Mouse (Mus musculus) limb, embryonic 11.5 days (tissue): ENCODE measurements around the gene Cd302. TPM values are rescaled to one million over a fixed set of nuclear protein-coding genes. Genes with fewer than 3 reads are reported as not detected.

Experiments
- ATAC-seq: fragments of 200-750 bp; cut with Nextera tagmentation; 2 replicates; pipeline ENCODE4 v1.8.0; 2017; ENCODE audit warnings: low read depth; ENCODE audit not compliant: insufficient number of reproducible peaks, low FRiP score, low TSS enrichment
- DNase-seq: peaks from one replicate; pipeline ENCODE4 v3.0.0-alpha.2; 2015; ENCODE audit warnings: low spot score
- H3K27ac ChIP-seq: fragments of 300-500 bp; sonication (generic); replicated peaks from 2 replicates; pipeline ENCODE4 v1.5.1; 2014; ENCODE audit warnings: low read depth, mild to moderate bottlenecking, low read length
- H3K27me3 ChIP-seq: fragments of 300-500 bp; sonication (generic); 2 replicates; pipeline ENCODE4 v1.6.1; 2014; ENCODE audit warnings: mild to moderate bottlenecking, low read length, mixed read lengths; ENCODE audit not compliant: control insufficient read depth, insufficient read depth
- H3K36me3 ChIP-seq: fragments of 300-500 bp; sonication (generic); 2 replicates; pipeline ENCODE4 v1.6.1; 2014; ENCODE audit warnings: mild to moderate bottlenecking, low read length, moderate library complexity, mixed read lengths; ENCODE audit not compliant: control insufficient read depth, insufficient read depth
- H3K4me1 ChIP-seq: fragments of 300-500 bp; sonication (generic); 2 replicates; pipeline ENCODE4 v1.6.1; 2014; ENCODE audit warnings: low read length, mixed read lengths; ENCODE audit not compliant: control insufficient read depth, insufficient read depth
- H3K4me2 ChIP-seq: fragments of 300-500 bp; sonication (generic); 2 replicates; pipeline ENCODE4 v1.6.1; 2014; ENCODE audit warnings: low read depth, mild to moderate bottlenecking, moderate library complexity; ENCODE audit not compliant: severe bottlenecking
- H3K4me3 ChIP-seq: fragments of 300-500 bp; sonication (generic); 2 replicates; pipeline ENCODE4 v1.5.1; 2014; ENCODE audit warnings: low read depth, low read length
- H3K9ac ChIP-seq: fragments of 300-500 bp; sonication (generic); 2 replicates; pipeline ENCODE4 v1.6.1; 2014; ENCODE audit warnings: mild to moderate bottlenecking, low read length
- H3K9me3 ChIP-seq: fragments of 300-500 bp; sonication (generic); 2 replicates; pipeline ENCODE4 v1.6.1; 2016; ENCODE audit warnings: low read length; ENCODE audit not compliant: control insufficient read depth
- WGBS: fragments of 180-500 bp; shearing (Covaris S2); extraction: QIAGEN DNeasy Blood & Tissue Kit; methylation state at CpG from one replicate; pipeline ENCODE4 v1.1.7; 2014; 5-methylcytosine and 5-hydroxymethylcytosine counted together
- polyA plus RNA-seq: library from polyadenylated mRNA; unstranded; fragments of >200 nt; fragmentation: Nextera tagmentation; extraction: Ambion mirVana; gene quantifications from 2 replicates; pipeline ENCODE4 v1.2.1, GENCODE M21; 2014

Cd302 gene
- polyA plus RNA-seq, 1 experiment from 2014 or later, result 28.8 TPM

- no peak overlapping the region for H3K27ac ChIP-seq
- no peak overlapping the region for H3K9ac ChIP-seq
- H3K4me2 ChIP-seq, result no peak overlapping the region
- no peak for DNase-seq
- no peak overlapping the region for H3K4me3 ChIP-seq
- no peaks in the 10 kb centered on the region for H3K9me3 ChIP-seq
- H3K4me1 ChIP-seq, result no peaks in the 10 kb centered on the region
- ATAC-seq, result no peak
- WGBS, result 76% methylated on average over 4 of the region's 4 CpGs
- no peaks in the 10 kb centered on the region for H3K27me3 ChIP-seq
- H3K36me3 ChIP-seq, result no peaks in the 10 kb centered on the region
These were observed 7.1 kb upstream of the Cd302 start for GRCm38 (mm10) chr2:60291381-60291780.

- no peak for DNase-seq
These were observed 5.2 kb upstream of the Cd302 start for GRCm38 (mm10) chr2:60289451-60289850.

GRCm38 (mm10) chr2:60288606-60289005 lies 4.3 kb upstream of the Cd302 start:
- H3K9ac ChIP-seq, result no peak overlapping the region
- H3K36me3 ChIP-seq, result no peaks in the 10 kb centered on the region
- no peaks in the 10 kb centered on the region for H3K9me3 ChIP-seq
- DNase-seq (no peak), ATAC-seq (no peak)
- H3K4me1 ChIP-seq, result no peaks in the 10 kb centered on the region
- 82% methylated on average over 4 of the region's 4 CpGs for WGBS
- no peak overlapping the region for H3K4me2 ChIP-seq
- H3K27me3 ChIP-seq, result no peaks in the 10 kb centered on the region
- no peak overlapping the region for H3K4me3 ChIP-seq
- H3K27ac ChIP-seq, result no peak overlapping the region

More at GRCm38 (mm10) chr2:60289451-60289850, 5.2 kb upstream of the Cd302 start:
- no peak for ATAC-seq
- WGBS, result 88% methylated on average over 1 of the region's 1 CpGs
- H3K27me3 ChIP-seq, result no peaks in the 10 kb centered on the region
- H3K9me3 ChIP-seq, result no peaks in the 10 kb centered on the region
- H3K27ac ChIP-seq, result no peak overlapping the region
- no peaks in the 10 kb centered on the region for H3K4me1 ChIP-seq
- H3K4me3 ChIP-seq, result no peak overlapping the region
- no peaks in the 10 kb centered on the region for H3K36me3 ChIP-seq
- H3K9ac ChIP-seq, result no peak overlapping the region
- H3K4me2 ChIP-seq, result no peak overlapping the region

- no peaks in the 10 kb centered on the region for H3K9me3 ChIP-seq
- no peak overlapping the region for H3K4me2 ChIP-seq
- no peaks in the 10 kb centered on the region for H3K27me3 ChIP-seq
- ATAC-seq, result no peak
- H3K4me1 ChIP-seq, result 0 out of 2 replicates have a peak, but pooled peaks cover 7% of the 10 kb centered on the region
- no peak for DNase-seq
- no peak overlapping the region for H3K27ac ChIP-seq
- no peak overlapping the region for H3K4me3 ChIP-seq
- no peak overlapping the region for H3K9ac ChIP-seq
- WGBS, result 94% methylated on average over 8 of the region's 8 CpGs
- no peaks in the 10 kb centered on the region for H3K36me3 ChIP-seq
These were observed 874 bp upstream of the Cd302 start for GRCm38 (mm10) chr2:60285107-60285617.

GRCm38 (mm10) chr2:60283751-60284466 lies 379 bp downstream of the Cd302 start:
- DNase-seq, result peak; percentile 79
- Histone ChIP-seq H3K9ac (peak overlapping the region; percentile 73), H3K27me3 (no peaks in the 10 kb centered on the region), H3K4me2 (peak overlapping the region; percentile 81), H3K4me3 (peak overlapping the region; percentile 46), H3K27ac (no peak overlapping the region), H3K36me3 (no peaks in the 10 kb centered on the region), H3K9me3 (no peaks in the 10 kb centered on the region), H3K4me1 (0 out of 2 replicates have a peak, but pooled peaks cover 7% of the 10 kb centered on the region)
- ATAC-seq, result peak; percentile 84
- WGBS, result 2% methylated on average over 42 of the region's 42 CpGs

- Histone ChIP-seq H3K9ac (peak overlapping the region; percentile 73), H3K27ac (no peak overlapping the region)
These were observed 1.0 kb downstream of the Cd302 start for GRCm38 (mm10) chr2:60283208-60283750.

GRCm38 (mm10) chr2:60282625-60283024 lies 1.7 kb downstream of the Cd302 start:
- 70% methylated on average over 4 of the region's 4 CpGs for WGBS
- 0 out of 2 replicates have a peak, but pooled peaks cover 7% of the 10 kb centered on the region for H3K4me1 ChIP-seq
- DNase-seq (no peak), ATAC-seq (no peak)
- no peak overlapping the region for H3K9ac ChIP-seq
- no peaks in the 10 kb centered on the region for H3K27me3 ChIP-seq
- H3K27ac ChIP-seq, result no peak overlapping the region
- H3K4me2 ChIP-seq, result peak overlapping the region; percentile 81; the same call in 1 of the 2 replicates
- no peak overlapping the region for H3K4me3 ChIP-seq
- no peaks in the 10 kb centered on the region for H3K9me3 ChIP-seq
- no peaks in the 10 kb centered on the region for H3K36me3 ChIP-seq

More at GRCm38 (mm10) chr2:60283208-60283750, 1.0 kb downstream of the Cd302 start:
- Histone ChIP-seq H3K27me3 (no peaks in the 10 kb centered on the region), H3K4me1 (0 out of 2 replicates have a peak, but pooled peaks cover 7% of the 10 kb centered on the region), H3K4me2 (peak overlapping the region; percentile 81), H3K36me3 (no peaks in the 10 kb centered on the region), H3K4me3 (peak overlapping the region; percentile 46), H3K9me3 (no peaks in the 10 kb centered on the region)
- WGBS, result 9% methylated on average over 9 of the region's 9 CpGs
- DNase-seq (no peak), ATAC-seq (0 out of 2 replicates have a peak, but pooled peaks have one; percentile 61)

- H3K4me1 ChIP-seq, result 0 out of 2 replicates have a peak, but pooled peaks cover 7% of the 10 kb centered on the region
- no peaks in the 10 kb centered on the region for H3K36me3 ChIP-seq
- no peak overlapping the region for H3K4me2 ChIP-seq
- no peaks in the 10 kb centered on the region for H3K9me3 ChIP-seq
- 91% methylated on average over 4 of the region's 4 CpGs for WGBS
- H3K9ac ChIP-seq, result no peak overlapping the region
- H3K27me3 ChIP-seq, result no peaks in the 10 kb centered on the region
- no peak for ATAC-seq
- no peak for DNase-seq
- no peak overlapping the region for H3K27ac ChIP-seq
- no peak overlapping the region for H3K4me3 ChIP-seq
These were observed 5.7 kb downstream of the Cd302 start for GRCm38 (mm10) chr2:60278627-60279026.
